Mouse (Mus musculus) forebrain, embryonic 13.5 days (tissue): ENCODE results near the gene Satb2. TPM values are rescaled to one million over a fixed set of nuclear protein-coding genes. Genes with fewer than 3 reads are reported as not detected.

ENCODE experiments used
- ATAC-seq: fragments of 200-750 bp; cut with Nextera tagmentation; 2 replicates; pipeline ENCODE4 v1.8.0; 2017
- H3K27ac ChIP-seq: fragments of 300-500 bp; sonication (generic); 2 replicates; pipeline ENCODE4 v1.5.1; 2015; ENCODE audit warnings: inconsistent platforms, mild to moderate bottlenecking, moderate library complexity
- H3K27me3 ChIP-seq: fragments of 300-500 bp; sonication (generic); 2 replicates; pipeline ENCODE4 v1.6.1; 2015; ENCODE audit warnings: mild to moderate bottlenecking, inconsistent platforms
- H3K36me3 ChIP-seq: fragments of 300-500 bp; sonication (generic); 2 replicates; pipeline ENCODE4 v1.6.1; 2015; ENCODE audit warnings: mild to moderate bottlenecking, inconsistent platforms; ENCODE audit not compliant: poor library complexity, severe bottlenecking
- H3K4me1 ChIP-seq: fragments of 300-500 bp; sonication (generic); 2 replicates; pipeline ENCODE4 v1.6.1; 2015; ENCODE audit warnings: inconsistent platforms
- H3K4me2 ChIP-seq: fragments of 300-500 bp; sonication (generic); 2 replicates; pipeline ENCODE4 v1.6.1; 2015; ENCODE audit warnings: inconsistent platforms, mild to moderate bottlenecking, moderate library complexity
- H3K4me3 ChIP-seq: fragments of 300-500 bp; sonication (generic); 2 replicates; pipeline ENCODE4 v1.5.1; 2015; ENCODE audit warnings: mild to moderate bottlenecking, inconsistent platforms
- H3K9ac ChIP-seq: fragments of 300-500 bp; sonication (generic); 2 replicates; pipeline ENCODE4 v1.6.1; 2015; ENCODE audit warnings: mild to moderate bottlenecking, inconsistent platforms
- H3K9me3 ChIP-seq: fragments of 300-500 bp; sonication (generic); replicated peaks from 2 replicates; pipeline ENCODE4 v1.6.1; 2016; ENCODE audit warnings: inconsistent platforms
- WGBS: fragments of 180-500 bp; shearing (Covaris S2); methylation state at CpG from one replicate; pipeline ENCODE4 v1.1.7; 2015; 5-methylcytosine and 5-hydroxymethylcytosine counted together
- polyA plus RNA-seq: library from polyadenylated mRNA; unstranded; fragments of >200 nt; fragmentation: Nextera tagmentation; extraction: Ambion mirVana; gene quantifications from 2 replicates; pipeline ENCODE4 v1.2.1, GENCODE M21; 2015

The Satb2 gene
- polyA plus RNA-seq, 1 experiment from 2014 or later = 10.2 TPM

GRCm38 (mm10) chr1:56850446-56850845 is 128.0 kb downstream of the Satb2 start:
- H3K9ac ChIP-seq = no peak overlapping the region
- H3K4me1 ChIP-seq = no peaks in the 10 kb centered on the region
- ATAC-seq = no peak
- no peak overlapping the region for H3K27ac ChIP-seq
- H3K27me3 ChIP-seq = no peaks in the 10 kb centered on the region
- no peak overlapping the region for H3K4me3 ChIP-seq
- no peaks in the 10 kb centered on the region for H3K36me3 ChIP-seq
- no peaks in the 10 kb centered on the region for H3K9me3 ChIP-seq
- WGBS = 93% methylated on average over 8 of the region's 8 CpGs
- no peak overlapping the region for H3K4me2 ChIP-seq

GRCm38 (mm10) chr1:56846358-56846757 is 132.1 kb downstream of the Satb2 start:
- H3K9me3 ChIP-seq = no peaks in the 10 kb centered on the region
- H3K4me3 ChIP-seq = no peak overlapping the region
- H3K9ac ChIP-seq = no peak overlapping the region
- no peak overlapping the region for H3K4me2 ChIP-seq
- ATAC-seq = no peak
- WGBS = 96% methylated on average over 9 of the region's 9 CpGs
- no peaks in the 10 kb centered on the region for H3K4me1 ChIP-seq
- no peaks in the 10 kb centered on the region for H3K27me3 ChIP-seq
- no peak overlapping the region for H3K27ac ChIP-seq
- no peaks in the 10 kb centered on the region for H3K36me3 ChIP-seq

GRCm38 (mm10) chr1:56845523-56846118 is 132.8 kb downstream of the Satb2 start:
- WGBS = 75% methylated on average over 8 of the region's 8 CpGs
- no peaks in the 10 kb centered on the region for H3K36me3 ChIP-seq
- H3K27ac ChIP-seq = no peak overlapping the region
- H3K4me3 ChIP-seq = no peak overlapping the region
- no peaks in the 10 kb centered on the region for H3K27me3 ChIP-seq
- H3K4me2 ChIP-seq = no peak overlapping the region
- H3K9ac ChIP-seq = no peak overlapping the region
- no peaks in the 10 kb centered on the region for H3K4me1 ChIP-seq
- H3K9me3 ChIP-seq = no peaks in the 10 kb centered on the region
- no peak for ATAC-seq

- Histone ChIP-seq H3K9me3 (no peaks in the 10 kb centered on the region), H3K4me1 (no peaks in the 10 kb centered on the region), H3K36me3 (no peaks in the 10 kb centered on the region), H3K4me2 (no peak overlapping the region), H3K9ac (no peak overlapping the region), H3K27ac (no peak overlapping the region), H3K4me3 (no peak overlapping the region), H3K27me3 (no peaks in the 10 kb centered on the region)
- no peak for ATAC-seq
- 22% methylated on average over 10 of the region's 10 CpGs for WGBS
These were observed 133.7 kb downstream of the Satb2 start for GRCm38 (mm10) chr1:56844551-56845330.

- Histone ChIP-seq H3K4me2 (no peak overlapping the region), H3K4me3 (no peak overlapping the region), H3K9me3 (no peaks in the 10 kb centered on the region), H3K4me1 (peaks cover 19% of the 10 kb centered on the region), H3K27me3 (no peaks in the 10 kb centered on the region), H3K36me3 (no peaks in the 10 kb centered on the region), H3K9ac (no peak overlapping the region), H3K27ac (no peak overlapping the region)
- WGBS = 66% methylated on average over 1 of the region's 1 CpGs
- no peak for ATAC-seq
These were observed 139.5 kb downstream of the Satb2 start for GRCm38 (mm10) chr1:56838901-56839300.

- H3K4me1 ChIP-seq = peaks cover 33% of the 10 kb centered on the region
- H3K4me2 ChIP-seq = no peak overlapping the region
- peak overlapping the region; percentile 70 for H3K27ac ChIP-seq
- H3K9me3 ChIP-seq = no peaks in the 10 kb centered on the region
- no peak overlapping the region for H3K4me3 ChIP-seq
- peak; percentile 73 for ATAC-seq
- no peak overlapping the region for H3K9ac ChIP-seq
- no peaks in the 10 kb centered on the region for H3K36me3 ChIP-seq
- WGBS = 58% methylated on average over 6 of the region's 6 CpGs
- H3K27me3 ChIP-seq = no peaks in the 10 kb centered on the region
These were observed 144.2 kb downstream of the Satb2 start for GRCm38 (mm10) chr1:56833984-56834900.

GRCm38 (mm10) chr1:56833307-56833706 is 145.1 kb downstream of the Satb2 start:
- peak overlapping the region; percentile 29 for H3K4me2 ChIP-seq
- WGBS = 5% methylated on average over 6 of the region's 6 CpGs
- H3K9ac ChIP-seq = no peak overlapping the region
- peak; percentile 84 for ATAC-seq
- no peaks in the 10 kb centered on the region for H3K27me3 ChIP-seq
- H3K4me3 ChIP-seq = no peak overlapping the region
- H3K36me3 ChIP-seq = no peaks in the 10 kb centered on the region
- H3K4me1 ChIP-seq = peaks cover 33% of the 10 kb centered on the region
- H3K27ac ChIP-seq = peak overlapping the region; percentile 70
- H3K9me3 ChIP-seq = no peaks in the 10 kb centered on the region

GRCm38 (mm10) chr1:56832738-56833137 is 145.7 kb downstream of the Satb2 start:
- Histone ChIP-seq H3K9me3 (no peaks in the 10 kb centered on the region), H3K27ac (peak overlapping the region; percentile 70), H3K9ac (no peak overlapping the region), H3K4me1 (peaks cover 33% of the 10 kb centered on the region), H3K4me3 (no peak overlapping the region), H3K4me2 (peak overlapping the region; percentile 29; the same call in 1 of the 2 replicates), H3K36me3 (no peaks in the 10 kb centered on the region), H3K27me3 (no peaks in the 10 kb centered on the region)
- WGBS = 61% methylated on average over 8 of the region's 8 CpGs
- no peak; the same call in 1 of the 2 replicates for ATAC-seq

- Histone ChIP-seq H3K27ac (no peak overlapping the region), H3K9me3 (no peaks in the 10 kb centered on the region), H3K4me3 (no peak overlapping the region), H3K4me2 (no peak overlapping the region), H3K4me1 (no peaks in the 10 kb centered on the region), H3K36me3 (no peaks in the 10 kb centered on the region), H3K27me3 (no peaks in the 10 kb centered on the region), H3K9ac (no peak overlapping the region)
- ATAC-seq = no peak
- 86% methylated on average over 5 of the region's 5 CpGs for WGBS
These were observed 155.7 kb downstream of the Satb2 start for GRCm38 (mm10) chr1:56822735-56823134.

- Histone ChIP-seq H3K27ac (no peak overlapping the region), H3K9ac (no peak overlapping the region), H3K36me3 (no peaks in the 10 kb centered on the region), H3K4me2 (no peak overlapping the region), H3K4me1 (no peaks in the 10 kb centered on the region), H3K9me3 (no peaks in the 10 kb centered on the region), H3K4me3 (no peak overlapping the region), H3K27me3 (no peaks in the 10 kb centered on the region)
- ATAC-seq = no peak
- WGBS = 93% methylated on average over 3 of the region's 3 CpGs
These were observed 156.4 kb downstream of the Satb2 start for GRCm38 (mm10) chr1:56822025-56822424.

- ATAC-seq = no peak
These were observed 164.9 kb downstream of the Satb2 start for GRCm38 (mm10) chr1:56813506-56813905.

GRCm38 (mm10) chr1:56812961-56813360 is 165.5 kb downstream of the Satb2 start:
- Histone ChIP-seq H3K36me3 (no peaks in the 10 kb centered on the region), H3K27me3 (no peaks in the 10 kb centered on the region), H3K9me3 (no peaks in the 10 kb centered on the region), H3K4me3 (no peak overlapping the region), H3K4me2 (no peak overlapping the region), H3K4me1 (0 out of 2 replicates have a peak, but pooled peaks cover 5% of the 10 kb centered on the region), H3K27ac (no peak overlapping the region), H3K9ac (no peak overlapping the region)
- ATAC-seq = no peak
- 85% methylated on average over 4 of the region's 4 CpGs for WGBS

More at GRCm38 (mm10) chr1:56813506-56813905, 164.9 kb downstream of the Satb2 start:
- H3K4me1 ChIP-seq = 0 out of 2 replicates have a peak, but pooled peaks cover 5% of the 10 kb centered on the region
- no peak overlapping the region for H3K4me2 ChIP-seq
- no peak overlapping the region for H3K9ac ChIP-seq
- no peak overlapping the region for H3K4me3 ChIP-seq
- no peaks in the 10 kb centered on the region for H3K27me3 ChIP-seq
- H3K9me3 ChIP-seq = no peaks in the 10 kb centered on the region
- no peak overlapping the region for H3K27ac ChIP-seq
- no peaks in the 10 kb centered on the region for H3K36me3 ChIP-seq
